Mouse (Mus musculus) brain, embryonic 14.5 days (tissue): ENCODE measurements around the gene Zfp366.

ENCODE experiments used
- CTCF ChIP-seq: fragments of 200-500 bp; IDR thresholded peaks from 2 replicates; pipeline ENCODE4 v1.5.1; 2012; ENCODE audit warnings: inconsistent platforms, mild to moderate bottlenecking, moderate library complexity, borderline replicate concordance; ENCODE audit not compliant: insufficient read depth, insufficient read length; ENCODE audit errors: extremely low read depth
- POLR2A ChIP-seq: fragments of 200-500 bp; IDR thresholded peaks from 2 replicates; pipeline ENCODE4 v1.6.1; 2012; ENCODE audit warnings: mild to moderate bottlenecking, inconsistent platforms, borderline replicate concordance; ENCODE audit not compliant: poor library complexity, insufficient read depth, insufficient read length, severe bottlenecking; ENCODE audit errors: extremely low read depth

GRCm38 (mm10) chr13:99278511-99278910 is 93.9 kb downstream of the Zfp366 start:
- TF ChIP-seq POLR2A: no peak
- no peak for TF ChIP-seq CTCF
